Mouse (Mus musculus): ENCODE measurements around the gene Ubiad1.

The Ubiad1 gene

GRCm38 (mm10) chr4:148404748-148405147 is 39.8 kb downstream of the Ubiad1 start:
- DNase-seq (ENCODE audit: low spot score in 2 of 2) = no peak

- no peak for DNase-seq (ENCODE audit: low spot score in 2 of 2)
Measured at GRCm38 (mm10) chr4:148403402-148403801, 41.2 kb downstream of the Ubiad1 start.

- DNase-seq (ENCODE audit: low spot score in 2 of 2) = no peak
Measured at GRCm38 (mm10) chr4:148399437-148400094, 45.0 kb downstream of the Ubiad1 start.

- no peak for DNase-seq (ENCODE audit: low spot score in 2 of 2)
Measured at GRCm38 (mm10) chr4:148397531-148398287, 46.9 kb downstream of the Ubiad1 start.

- no peak for DNase-seq (ENCODE audit: low spot score in 2 of 2)
Measured at GRCm38 (mm10) chr4:148397113-148397512, 47.5 kb downstream of the Ubiad1 start.

- DNase-seq (ENCODE audit: low spot score in 2 of 2) = no peak
Measured at GRCm38 (mm10) chr4:148395875-148396274, 48.7 kb downstream of the Ubiad1 start.

- no peak for DNase-seq (ENCODE audit: low spot score in 2 of 2)
Measured at GRCm38 (mm10) chr4:148395198-148395597, 49.4 kb downstream of the Ubiad1 start.

- DNase-seq (ENCODE audit: low spot score in 2 of 2) = no peak
Measured at GRCm38 (mm10) chr4:148391714-148392310, 52.8 kb downstream of the Ubiad1 start.

- no peak for DNase-seq (ENCODE audit: low spot score in 2 of 2)
Measured at GRCm38 (mm10) chr4:148389635-148390034, 54.9 kb downstream of the Ubiad1 start.

GRCm38 (mm10) chr4:148389047-148389446 is 55.5 kb downstream of the Ubiad1 start:
- DNase-seq (ENCODE audit: low spot score in 2 of 2) = no peak

GRCm38 (mm10) chr4:148385269-148385668 is 59.3 kb downstream of the Ubiad1 start:
- no peak for DNase-seq (ENCODE audit: low spot score in 2 of 2)

All from frontal cortex, postnatal 25 days (tissue).